Mouse (Mus musculus): Measurements from ENCODE around the gene Dcaf17. TPM values are rescaled to one million over a fixed set of nuclear protein-coding genes. Genes with fewer than 3 reads are reported as not detected.

The Dcaf17 gene
- total RNA-seq, 2 experiments from 2014 or later, result 9.9 to 15.3 TPM

DNA sequence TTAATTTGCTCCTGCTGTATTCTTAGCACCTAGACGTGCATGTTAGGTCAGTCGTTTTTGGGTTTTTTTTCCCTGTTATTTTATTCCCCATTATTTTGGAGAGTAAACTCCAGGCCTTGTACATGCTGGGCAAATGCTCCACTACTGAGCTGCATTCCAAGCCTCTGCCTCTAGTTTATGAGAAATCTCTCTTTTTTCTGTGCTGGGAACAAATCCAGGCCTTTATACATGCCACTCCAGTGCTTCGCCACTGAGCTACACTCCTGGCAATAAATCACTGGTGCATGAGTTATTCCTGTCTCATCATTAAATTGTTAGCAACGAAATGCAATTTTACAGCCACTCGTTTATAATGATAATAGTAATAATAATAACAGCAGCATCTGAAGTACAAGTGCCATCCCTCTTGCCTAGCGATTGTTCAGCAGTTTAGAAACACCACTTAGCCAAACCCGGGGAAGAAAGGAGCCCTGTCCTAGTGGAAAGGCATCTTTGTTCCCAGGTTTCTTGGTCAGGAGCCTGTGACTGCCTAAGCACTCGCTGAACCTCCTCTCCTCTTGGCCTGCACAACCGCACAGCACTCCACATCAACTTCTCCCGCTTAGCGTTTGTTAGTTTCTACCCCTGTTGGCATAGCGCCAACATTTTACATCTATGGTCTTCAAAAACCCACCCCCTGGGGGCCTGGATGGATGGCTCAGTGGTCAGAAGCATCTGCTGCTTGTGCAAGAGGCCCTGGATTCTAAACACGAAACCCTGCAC, 67.3 kb downstream of the Dcaf17 start:
- DNase-seq, result no peak

- no peak for DNase-seq
These were observed 68.5 kb downstream of the Dcaf17 start for GRCm38 (mm10) chr2:71123591-71123990.

DNA sequence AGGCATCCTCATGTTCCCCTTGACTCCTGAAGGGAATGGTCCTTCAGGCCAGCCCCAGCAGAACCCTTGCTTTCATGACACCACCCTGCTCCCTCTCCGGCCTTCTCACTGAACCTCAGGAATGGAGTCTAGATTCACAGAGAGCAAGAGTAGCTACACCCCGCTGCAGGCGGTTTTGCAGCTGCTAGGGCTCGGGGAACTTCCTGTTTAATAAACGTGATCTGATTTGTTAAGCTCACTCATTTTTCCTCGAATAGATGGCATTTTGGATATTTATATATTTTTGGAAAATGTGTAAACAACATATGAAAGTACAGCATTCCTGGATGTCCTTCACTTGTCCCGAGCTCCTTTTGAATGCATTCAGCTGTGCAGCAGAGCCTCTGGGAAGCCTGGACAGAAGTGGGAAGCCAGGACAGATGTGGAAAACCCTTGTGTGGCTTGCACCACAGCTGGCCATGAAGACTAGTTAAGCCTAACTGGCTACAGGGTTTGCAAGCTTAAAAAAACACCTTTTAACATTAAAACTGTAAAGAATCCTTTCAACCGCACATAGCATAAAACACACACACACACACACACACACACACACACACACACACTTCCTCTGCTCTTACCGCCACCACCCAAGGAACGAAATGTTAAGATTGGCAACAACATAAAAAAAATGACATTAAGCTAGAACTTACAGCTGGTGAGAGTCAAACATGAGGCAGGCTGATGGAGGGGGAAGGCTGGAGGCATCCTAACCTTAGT, 72.8 kb downstream of the Dcaf17 start:
- no peak for DNase-seq

DNA sequence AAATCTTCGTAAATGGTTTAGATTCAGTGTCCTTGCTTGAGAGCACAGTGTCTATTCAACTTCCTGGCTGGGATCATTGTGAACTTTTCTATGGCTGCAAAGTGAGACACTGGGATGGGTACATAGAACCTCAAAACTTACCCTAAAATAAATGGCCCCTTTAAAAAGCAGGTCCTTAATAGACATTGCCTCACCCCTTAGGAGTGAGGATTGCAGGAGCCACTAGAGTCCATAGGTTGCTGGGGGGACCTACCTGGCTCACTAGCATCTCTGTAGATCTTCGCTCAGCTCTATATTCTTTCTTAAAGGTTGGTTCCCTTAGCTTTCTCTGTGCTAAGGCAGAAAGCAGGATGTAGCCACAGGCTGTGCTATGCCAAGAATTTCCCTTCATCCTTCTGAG, 75.2 kb downstream of the Dcaf17 start:
- DNase-seq, result no peak

DNA sequence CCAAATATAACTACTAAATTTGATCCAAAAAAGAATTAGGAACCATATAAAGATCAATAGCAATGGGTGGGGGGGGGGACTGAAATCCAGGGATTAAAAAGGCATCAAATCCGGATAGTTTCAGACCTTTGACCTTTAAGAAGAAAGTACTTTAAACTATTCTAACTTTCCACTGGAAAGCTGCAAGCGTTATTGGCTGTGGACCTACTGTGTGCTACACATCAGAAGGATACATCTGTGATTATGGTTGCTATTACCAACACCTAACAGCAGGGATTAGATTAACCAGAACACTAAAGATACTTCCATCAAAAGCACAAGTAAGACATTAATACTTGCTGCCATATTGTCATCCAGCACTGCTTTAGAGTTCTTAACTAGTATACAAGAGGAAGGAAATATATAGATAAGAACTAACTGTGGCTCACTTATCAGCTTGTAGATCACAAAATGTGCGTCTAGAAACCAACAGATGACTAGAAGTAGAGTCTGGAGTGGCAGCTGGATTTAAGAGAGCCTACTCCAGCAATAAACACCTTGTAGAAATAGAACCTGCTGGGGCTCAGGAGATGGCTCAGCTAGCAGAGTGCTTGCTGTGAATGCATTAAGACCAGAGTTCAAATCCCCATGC, 76.9 kb downstream of the Dcaf17 start:
- DNase-seq, result no peak

DNA sequence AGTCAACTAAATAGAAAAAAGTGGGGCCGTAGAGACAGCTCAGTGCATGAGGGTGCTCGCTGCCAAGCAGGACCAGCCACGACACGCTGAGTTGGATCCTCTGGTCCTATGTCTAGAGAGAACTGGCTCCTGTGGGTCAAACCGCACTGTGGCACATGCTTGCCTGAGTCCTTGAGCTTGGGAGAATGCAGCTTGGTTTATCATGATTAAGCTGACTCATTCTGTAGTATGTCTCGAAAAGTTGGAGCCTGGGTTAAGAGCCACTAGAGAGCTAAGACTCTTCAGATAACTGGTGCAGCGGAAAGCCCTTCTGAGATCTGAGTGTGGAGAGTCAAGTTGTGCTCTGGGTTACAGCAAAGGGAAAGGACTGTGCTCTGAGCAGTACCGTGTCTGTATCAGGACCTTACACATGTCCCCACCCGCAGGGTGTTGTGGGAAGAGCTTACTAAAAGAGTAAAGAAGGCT, 78.9 kb downstream of the Dcaf17 start:
- DNase-seq, result no peak

DNA sequence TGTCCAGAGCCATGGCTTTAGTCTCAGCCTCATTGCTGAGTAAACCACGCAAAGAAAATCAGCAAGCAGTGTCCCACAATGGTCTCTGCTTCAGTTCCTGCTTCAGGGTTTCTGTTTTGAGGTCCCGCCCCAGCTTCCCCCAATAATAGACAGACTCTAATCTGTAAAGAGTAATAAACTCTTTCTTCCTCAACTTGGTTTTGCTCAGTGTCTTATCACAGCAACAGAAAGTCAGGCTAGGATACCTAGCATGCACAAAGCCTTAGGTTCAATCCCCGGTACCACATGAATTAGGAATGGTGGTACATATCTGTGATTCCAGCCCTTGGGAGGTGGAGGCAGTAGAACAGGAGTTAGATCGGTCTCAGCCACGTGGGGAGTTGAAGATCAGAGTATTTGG, 79.7 kb downstream of the Dcaf17 start:
- DNase-seq, result no peak

DNA sequence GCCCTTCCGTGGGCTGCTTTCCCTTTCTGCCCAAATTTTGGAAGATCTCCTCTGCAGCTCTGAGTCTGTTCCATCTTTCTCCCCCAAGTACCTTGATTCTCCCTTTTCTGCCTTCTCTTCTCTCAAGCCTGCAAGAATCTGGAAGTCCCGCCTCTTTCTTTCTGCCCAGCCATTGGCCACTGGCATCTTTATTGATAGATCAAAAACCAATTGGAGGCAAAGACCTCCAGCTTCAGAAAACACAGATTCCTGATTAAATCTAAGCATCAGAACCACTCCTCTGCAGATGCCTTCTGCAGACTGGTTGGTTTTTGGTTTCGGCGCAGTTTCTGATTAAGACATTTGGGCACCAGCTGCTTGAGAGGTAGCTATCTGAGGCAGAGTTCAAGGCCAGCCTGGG, 85.5 kb downstream of the Dcaf17 start:
- DNase-seq, result no peak

GRCm38 (mm10) chr2:71142410-71142809, 87.3 kb downstream of the Dcaf17 start:
- DNase-seq, result no peak

GRCm38 (mm10) chr2:71145853-71146252, 90.7 kb downstream of the Dcaf17 start:
- no peak for DNase-seq

GRCm38 (mm10) chr2:71146266-71146665, 91.1 kb downstream of the Dcaf17 start:
- no peak for DNase-seq

- no peak for DNase-seq
These were observed 92.7 kb downstream of the Dcaf17 start for GRCm38 (mm10) chr2:71147816-71148215.

Other genes starting within 250 kb of the Dcaf17 start
- gene Tlk1, start 229.6 kb upstream of the Dcaf17 start, total RNA-seq (2021), result 10 to 100 TPM; 63.9 to 74.6 TPM
- 10 to 100 TPM; 13.7 to 15.0 TPM for gene Mettl8, start 255 bp downstream of the Dcaf17 start, total RNA-seq (2021)
- gene Cybrd1, start 62.6 kb downstream of the Dcaf17 start, total RNA-seq (2021), result 1 to 10 TPM; 3.7 to 4.0 TPM
- gene Dync1i2, start 156.4 kb downstream of the Dcaf17 start, total RNA-seq (2021), result 100 to 1,000 TPM; 138 to 143 TPM

All from layer of hippocampus, postnatal 36 days (tissue).